Mouse (Mus musculus): ENCODE results near the gene Brox. TPM values are rescaled to one million over a fixed set of nuclear protein-coding genes. Genes with fewer than 3 reads are reported as not detected.
"Not testable (repeated sequence)": the region's sequence is repeated elsewhere in the genome, so short reads cannot be mapped to it uniquely, and the experiment has no call there.

Brox gene
- total RNA-seq (2021): 10 to 100 TPM; 32.8 to 37.8 TPM

- intact Hi-C loops (cut with DNase I): no loop called here
- DNase-seq (ENCODE audit: low spot score): peak; percentile 89
Measured at GRCm38 (mm10) chr1:183296877-183297383, at the start of gene Brox. Brox (minus strand) TSS chr1:183297269.

GRCm38 (mm10) chr1:183345817-183346195, 48.7 kb upstream of the Brox start:
- intact Hi-C loops (cut with DNase I): loop anchor here (1.0 kb wide), 1 partner anchor 21 kb away; no protein-coding TSS in a partner anchor
- DNase-seq (ENCODE audit: low spot score): no peak

- DNase-seq (ENCODE audit: low spot score): peak; percentile 65
- intact Hi-C loops (cut with DNase I): no loop called here
Measured at GRCm38 (mm10) chr1:183344886-183345816, 48.1 kb upstream of the Brox start.

DNA sequence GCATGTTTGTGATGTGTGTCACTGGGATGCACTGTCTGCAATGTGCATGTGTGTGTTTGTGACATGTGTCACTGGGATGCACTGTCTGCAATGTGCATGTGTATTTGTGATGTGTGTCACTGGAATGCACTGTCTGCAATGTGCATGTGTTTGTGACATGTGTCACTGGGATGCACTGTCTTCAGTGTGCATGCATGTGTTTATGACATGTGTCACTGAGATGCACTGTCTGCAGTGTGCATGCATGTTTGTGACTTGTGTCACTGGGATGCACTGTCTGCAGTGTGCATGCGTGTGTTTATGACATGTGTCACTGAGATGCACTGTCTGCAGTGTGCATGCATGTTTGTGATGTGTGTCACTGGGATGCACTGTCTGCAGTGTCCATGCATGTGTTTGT, 45.8 kb upstream of the Brox start:
- DNase-seq (ENCODE audit: low spot score); intact Hi-C loops (cut with DNase I): not testable (repeated sequence)

DNA sequence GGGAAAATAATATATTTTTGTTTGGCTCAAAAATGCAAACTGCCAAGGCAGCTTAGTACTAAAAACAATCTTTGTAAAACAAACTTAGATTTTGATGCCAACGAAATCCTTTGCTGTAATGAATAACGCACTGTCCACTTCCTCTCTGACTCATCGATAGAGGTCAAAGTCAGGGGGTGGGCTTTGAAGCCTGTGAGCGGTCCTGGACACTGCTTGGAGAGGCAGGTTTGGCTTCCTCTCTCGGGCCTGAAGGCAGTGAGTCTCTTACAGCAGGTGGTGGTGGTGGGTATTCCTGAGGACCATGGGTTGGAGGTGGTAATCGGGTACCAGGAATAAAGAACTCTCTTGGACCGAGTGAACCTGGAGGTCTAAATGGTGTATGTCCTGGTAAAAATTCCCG, 30.1 kb upstream of the Brox start:
- intact Hi-C loops (cut with DNase I): no loop called here
- DNase-seq (ENCODE audit: low spot score): no peak

GRCm38 (mm10) chr1:183324433-183324832, 27.4 kb upstream of the Brox start:
- intact Hi-C loops (cut with DNase I): no loop called here
- no peak for DNase-seq (ENCODE audit: low spot score)

- intact Hi-C loops (cut with DNase I): no loop called here
- no peak for DNase-seq (ENCODE audit: low spot score)
Measured at GRCm38 (mm10) chr1:183323923-183324322, 26.9 kb upstream of the Brox start.

DNA sequence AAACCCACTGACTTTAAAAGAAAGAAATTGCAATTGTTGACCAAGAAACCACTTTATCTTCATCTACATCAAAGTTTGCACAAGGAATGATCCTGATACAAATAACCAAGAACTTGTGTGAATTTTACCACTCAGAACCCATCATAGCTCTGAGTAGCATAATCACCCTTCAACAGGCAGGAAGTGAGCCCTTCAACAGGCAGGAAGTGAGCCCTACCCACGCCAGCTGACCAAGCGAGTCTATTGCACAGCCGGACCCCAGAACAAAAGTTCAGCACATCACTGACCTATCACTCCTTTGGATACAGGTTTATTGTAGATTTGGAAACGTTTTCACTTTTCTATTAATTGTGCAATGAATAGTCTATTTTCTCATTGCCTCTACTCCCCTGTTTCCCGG, 25.4 kb upstream of the Brox start:
- DNase-seq (ENCODE audit: low spot score); intact Hi-C loops (cut with DNase I): not testable (repeated sequence)

DNA sequence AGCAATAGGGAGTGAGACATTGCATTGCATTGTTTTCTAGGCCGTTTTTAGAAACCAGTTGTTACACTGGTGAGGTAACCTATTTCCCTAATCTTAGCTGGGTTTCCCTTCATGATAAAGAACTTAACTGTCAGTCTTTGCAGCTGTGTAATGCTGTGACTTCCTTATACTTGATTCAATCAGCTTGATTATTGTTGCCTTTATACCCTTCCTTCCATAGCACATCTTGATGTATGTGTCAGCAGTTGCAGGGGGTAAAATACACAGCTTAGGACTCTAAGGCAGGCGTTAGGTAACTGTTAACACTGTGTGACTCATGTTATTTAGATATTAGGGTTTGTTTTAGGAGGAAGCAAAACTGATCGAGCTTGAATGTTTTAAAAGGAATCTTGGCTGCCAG, 23.6 kb upstream of the Brox start:
- no peak for DNase-seq (ENCODE audit: low spot score)
- intact Hi-C loops (cut with DNase I): no loop called here

GRCm38 (mm10) chr1:183315783-183316182, 18.7 kb upstream of the Brox start:
- no peak for DNase-seq (ENCODE audit: low spot score)
- intact Hi-C loops (cut with DNase I): no loop called here

DNA sequence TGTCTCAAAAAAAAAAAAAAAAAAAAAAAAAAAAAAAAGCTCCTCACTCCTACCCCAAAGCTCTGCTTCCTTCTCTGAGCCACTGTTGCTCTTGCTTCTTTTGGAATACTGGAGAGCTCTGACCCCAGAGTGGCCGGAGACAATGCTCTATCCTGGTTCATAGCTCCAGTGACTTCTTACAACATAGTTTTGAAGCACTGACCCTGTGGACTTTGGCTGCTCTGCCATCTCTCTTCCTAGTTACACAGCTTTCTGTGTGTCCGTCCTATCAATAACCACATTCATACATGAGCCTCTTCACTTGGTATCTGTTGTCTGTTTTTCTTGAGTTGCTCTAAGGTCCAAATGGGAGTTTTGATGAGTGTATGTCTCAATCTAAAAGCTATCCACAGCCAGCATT, 15.0 kb upstream of the Brox start:
- DNase-seq (ENCODE audit: low spot score): no peak
- intact Hi-C loops (cut with DNase I): no loop called here

GRCm38 (mm10) chr1:183309601-183310000, 12.5 kb upstream of the Brox start:
- intact Hi-C loops (cut with DNase I); DNase-seq (ENCODE audit: low spot score): not testable (repeated sequence)

- intact Hi-C loops (cut with DNase I): no loop called here
- DNase-seq (ENCODE audit: low spot score): no peak
Measured at GRCm38 (mm10) chr1:183308476-183308875, 11.4 kb upstream of the Brox start.

- intact Hi-C loops (cut with DNase I): no loop called here
- no peak for DNase-seq (ENCODE audit: low spot score)
Measured at GRCm38 (mm10) chr1:183307555-183307954, 10.5 kb upstream of the Brox start.

DNA sequence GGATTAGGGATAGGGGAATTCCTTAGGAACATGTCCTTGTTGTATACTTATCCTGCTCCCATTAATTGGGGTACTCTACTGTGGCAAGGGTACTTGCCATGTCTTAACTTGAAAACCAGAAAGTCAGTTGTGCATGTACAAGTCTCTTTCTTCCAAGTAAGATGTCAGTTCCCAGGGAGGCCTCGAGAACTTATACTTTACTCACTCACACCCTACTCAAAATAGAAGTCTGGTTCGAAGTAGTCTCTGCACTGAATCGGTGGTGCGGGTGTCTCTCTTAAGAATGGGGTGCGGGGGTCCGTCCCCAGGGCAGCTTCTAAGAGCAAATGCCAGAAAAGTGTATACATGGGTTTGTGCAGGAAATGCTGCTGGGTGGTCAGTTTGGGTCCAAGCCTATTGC, 2.1 kb upstream of the Brox start:
- intact Hi-C loops (cut with DNase I): no loop called here

GRCm38 (mm10) chr1:183297886-183298489, 919 bp upstream of the Brox start:
- intact Hi-C loops (cut with DNase I): no loop called here
- DNase-seq (ENCODE audit: low spot score): peak; percentile 36

More for the DNA sequence above, 2.1 kb upstream of the Brox start:
- DNase-seq (ENCODE audit: low spot score): peak; percentile 94

DNA sequence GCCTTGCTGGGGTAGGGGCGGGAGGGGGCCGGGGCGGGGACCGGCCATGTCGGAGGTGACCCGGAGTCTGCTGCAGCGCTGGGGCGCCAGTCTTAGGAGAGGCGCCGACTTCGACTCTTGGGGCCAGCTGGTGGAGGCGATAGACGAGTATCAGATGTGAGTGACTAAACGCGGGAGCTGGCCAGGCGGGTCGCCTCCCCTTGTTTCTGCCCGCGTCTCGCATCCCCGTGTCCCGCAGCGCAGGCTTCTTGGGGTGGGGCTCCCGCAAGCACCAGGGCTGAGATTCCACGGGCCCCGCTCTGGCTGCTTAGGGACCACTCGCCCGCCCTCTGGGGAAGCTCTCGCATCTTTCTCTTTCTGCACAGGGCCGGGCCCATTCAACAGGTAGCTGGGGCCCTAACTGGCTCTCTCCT, 410 bp upstream of the Brox start:
- intact Hi-C loops (cut with DNase I): no loop called here
- no peak for DNase-seq (ENCODE audit: low spot score)

GRCm38 (mm10) chr1:183296465-183296864, 604 bp downstream of the Brox start, which contains the start of gene Aida:
Aida (plus strand) TSS chr1:183296590.
- no peak for DNase-seq (ENCODE audit: low spot score)
- intact Hi-C loops (cut with DNase I): no loop called here

DNA sequence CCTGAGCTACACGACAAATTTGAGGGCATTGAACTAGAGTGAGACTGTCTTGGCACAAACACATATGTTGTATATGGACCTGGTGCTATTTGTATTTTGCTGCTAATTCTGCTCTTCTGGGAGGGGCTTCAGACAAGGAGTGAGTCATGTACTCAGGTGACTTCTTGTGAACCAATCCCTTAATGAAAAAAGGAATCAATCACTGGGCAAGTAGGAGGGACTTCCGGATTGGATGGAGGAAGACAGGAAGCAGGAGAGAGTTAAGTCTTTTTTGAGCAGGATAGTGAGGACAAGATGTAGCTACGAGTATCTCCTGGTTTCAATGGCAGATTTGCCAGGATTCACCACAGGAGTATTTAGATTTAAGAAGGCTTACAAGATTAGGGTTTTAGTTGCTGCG, 7.5 kb downstream of the Brox start:
- no peak for DNase-seq (ENCODE audit: low spot score)
- intact Hi-C loops (cut with DNase I): no loop called here

- intact Hi-C loops (cut with DNase I): no loop called here
- no peak for DNase-seq (ENCODE audit: low spot score)
Measured at GRCm38 (mm10) chr1:183288351-183288750, 8.7 kb downstream of the Brox start.

GRCm38 (mm10) chr1:183275763-183276162, 21.3 kb downstream of the Brox start:
- intact Hi-C loops (cut with DNase I): no loop called here
- DNase-seq (ENCODE audit: low spot score): no peak
